ENCODE assay signal across 21 mouse cellular contexts in the genomic region with DNA sequence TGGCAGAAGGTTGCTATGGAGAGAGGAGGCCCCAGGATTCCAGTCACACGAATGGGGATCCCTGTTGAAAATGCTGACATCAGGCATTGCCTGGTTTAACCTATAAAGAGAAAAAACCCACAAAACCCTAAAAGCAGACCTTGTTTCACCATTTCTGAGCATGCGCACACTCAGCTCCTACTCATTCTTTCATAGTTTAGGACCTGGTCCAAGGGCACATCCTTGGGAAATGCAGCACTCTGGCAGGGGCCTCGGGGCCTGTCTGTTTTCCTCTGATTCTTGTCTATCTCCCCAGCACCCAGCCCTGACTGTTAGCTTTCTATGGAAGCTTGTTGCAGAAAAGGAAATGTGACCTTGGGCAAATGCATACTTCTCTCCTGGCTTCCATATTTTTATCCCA. TPM values are rescaled to one million over a fixed set of nuclear protein-coding genes. Genes with fewer than 3 reads are reported as not detected.
"Had no signal": no experiment of that assay in that cellular context is flagged by ENCODE, and none has a peak within 500 bp of the region (broad histone marks: within the 10 kb centered on the region; RNA-seq: fewer than 3 reads in every experiment).

No protein-coding gene starts in this region.

- H3K27me3 ChIP-seq: limb, embryonic 15.5 days had no signal

- H3K4me3 ChIP-seq: kidney, embryonic 15.5 days; left cerebral cortex, adult 2 months; limb, embryonic 15.5 days; liver, embryonic 12.5 days; midbrain, embryonic 10.5 days; neural tube, embryonic 12.5 days had no signal

- H3K9me3 ChIP-seq: kidney, embryonic 15.5 days; limb, embryonic 15.5 days; liver, embryonic 12.5 days; midbrain, embryonic 10.5 days; neural tube, embryonic 12.5 days had no signal

- H3K4me1 ChIP-seq: limb, embryonic 15.5 days; neural tube, embryonic 12.5 days had no signal

- DNase-seq: kidney, postnatal 14 days; lung, embryonic 14.5 days; lung, postnatal 10 days; lung, postnatal 4 days; midbrain, embryonic 14.5 days; right cerebral cortex, postnatal 14 days; thymus, postnatal 36 days had no signal

- H3K36me3 ChIP-seq: kidney, embryonic 15.5 days; limb, embryonic 15.5 days; liver, embryonic 12.5 days; midbrain, embryonic 10.5 days; neural tube, embryonic 12.5 days had no signal

- H3K4me2 ChIP-seq: kidney, embryonic 15.5 days; limb, embryonic 15.5 days; liver, embryonic 12.5 days; lung, embryonic 14.5 days; neural tube, embryonic 12.5 days had no signal

- H3K27ac ChIP-seq: kidney, embryonic 15.5 days; left cerebral cortex, adult 2 months; limb, embryonic 15.5 days; liver, embryonic 12.5 days; midbrain, embryonic 10.5 days; neural tube, embryonic 12.5 days had no signal

- ATAC-seq: liver, embryonic 12.5 days had no signal

- H3K9ac ChIP-seq: kidney, embryonic 15.5 days; limb, embryonic 15.5 days; liver, embryonic 12.5 days; lung, embryonic 14.5 days; neural tube, embryonic 12.5 days had no signal

RNA-seq across cellular contexts. Expression of a gene that starts 3.4 kb away (rescaled TPM):
- total RNA-seq: megakaryocyte, adult 5-6 weeks; monocyte, adult 5-6 weeks had no signal

RNA-seq across cellular contexts. Expression of a gene that starts 46.3 kb away (rescaled TPM):
- total RNA-seq: megakaryocyte, adult 5-6 weeks; monocyte, adult 5-6 weeks; neutrophil, adult 5-6 weeks had no signal
- polyA plus RNA-seq: large intestine, adult 2 months; limb, embryonic 11.5 days; liver, embryonic 12.5 days; liver, embryonic 16.5 days; lung, embryonic 14.5 days; midbrain, embryonic 10.5 days; midbrain, embryonic 14.5 days; neural tube, embryonic 12.5 days; spleen, adult 2 months; thymus, postnatal 0 days had no signal
